Mouse (Mus musculus): ENCODE results near the gene Dcakd. TPM values are rescaled to one million over a fixed set of nuclear protein-coding genes. Genes with fewer than 3 reads are reported as not detected.

Dcakd gene
- polyA plus RNA-seq, 1 experiment from 2014 or later, result 259 TPM

- ATAC-seq (ENCODE audit: low FRiP score), result no peak
- H3K36me3 ChIP-seq (ENCODE audit: control insufficient read depth, insufficient read depth, low read length), result no peaks in the 10 kb centered on the region; the same call in 1 of the 2 replicates
Observed at GRCm38 (mm10) chr11:103004852-103005251, 23.3 kb downstream of the Dcakd start.

GRCm38 (mm10) chr11:103003210-103003609 is 24.9 kb downstream of the Dcakd start:
- H3K4me2 ChIP-seq, result no peak overlapping the region
- H3K36me3 ChIP-seq (ENCODE audit: control insufficient read depth, insufficient read depth, low read length), result peaks cover 6% of the 10 kb centered on the region
- no peak overlapping the region for H3K9ac ChIP-seq (ENCODE audit: low read length)
- H3K27me3 ChIP-seq (ENCODE audit: control insufficient read depth, insufficient read depth, low read length), result no peaks in the 10 kb centered on the region
- no peak overlapping the region for H3K27ac ChIP-seq (ENCODE audit: low read depth, low read length)
- H3K4me3 ChIP-seq (ENCODE audit: low read depth, low read length), result no peak overlapping the region
- DNase-seq (ENCODE audit: low spot score, missing footprints) (no peak), ATAC-seq (ENCODE audit: low FRiP score) (no peak)
- WGBS, result 77% methylated on average over 5 of the region's 5 CpGs
- peaks cover 7% of the 10 kb centered on the region for H3K4me1 ChIP-seq (ENCODE audit: control insufficient read depth, insufficient read depth, low read length)
- H3K9me3 ChIP-seq (ENCODE audit: control insufficient read depth, low read length), result no peaks in the 10 kb centered on the region

More at GRCm38 (mm10) chr11:103004852-103005251, 23.3 kb downstream of the Dcakd start:
- no peak overlapping the region for H3K9ac ChIP-seq (ENCODE audit: low read length)
- H3K4me3 ChIP-seq (ENCODE audit: low read depth, low read length), result no peak overlapping the region
- H3K9me3 ChIP-seq (ENCODE audit: control insufficient read depth, low read length), result no peaks in the 10 kb centered on the region
- H3K4me2 ChIP-seq, result no peak overlapping the region
- no peaks in the 10 kb centered on the region for H3K4me1 ChIP-seq (ENCODE audit: control insufficient read depth, insufficient read depth, low read length)
- no peak overlapping the region for H3K27ac ChIP-seq (ENCODE audit: low read depth, low read length)
- H3K27me3 ChIP-seq (ENCODE audit: control insufficient read depth, insufficient read depth, low read length), result no peaks in the 10 kb centered on the region
- DNase-seq (ENCODE audit: low spot score, missing footprints), result no peak
- WGBS, result 87% methylated on average over 1 of the region's 1 CpGs

- no peaks in the 10 kb centered on the region for H3K9me3 ChIP-seq (ENCODE audit: control insufficient read depth, low read length)
- no peak overlapping the region for H3K4me2 ChIP-seq
- WGBS, result 91% methylated on average over 5 of the region's 5 CpGs
- no peak overlapping the region for H3K9ac ChIP-seq (ENCODE audit: low read length)
- H3K4me1 ChIP-seq (ENCODE audit: control insufficient read depth, insufficient read depth, low read length), result peaks cover 7% of the 10 kb centered on the region
- DNase-seq (ENCODE audit: low spot score, missing footprints) (no peak), ATAC-seq (ENCODE audit: low FRiP score) (no peak)
- H3K36me3 ChIP-seq (ENCODE audit: control insufficient read depth, insufficient read depth, low read length), result peaks cover 19% of the 10 kb centered on the region
- H3K27me3 ChIP-seq (ENCODE audit: control insufficient read depth, insufficient read depth, low read length), result no peaks in the 10 kb centered on the region
- no peak overlapping the region for H3K4me3 ChIP-seq (ENCODE audit: low read depth, low read length)
- H3K27ac ChIP-seq (ENCODE audit: low read depth, low read length), result no peak overlapping the region
Observed at GRCm38 (mm10) chr11:103001063-103001462, 27.1 kb downstream of the Dcakd start.

- Histone ChIP-seq H3K4me3 (ENCODE audit: low read depth, low read length) (no peak overlapping the region), H3K27ac (ENCODE audit: low read depth, low read length) (no peak overlapping the region), H3K36me3 (ENCODE audit: control insufficient read depth, insufficient read depth, low read length) (peaks cover 21% of the 10 kb centered on the region), H3K27me3 (ENCODE audit: control insufficient read depth, insufficient read depth, low read length) (no peaks in the 10 kb centered on the region), H3K9me3 (ENCODE audit: control insufficient read depth, low read length) (no peaks in the 10 kb centered on the region), H3K4me2 (no peak overlapping the region), H3K4me1 (ENCODE audit: control insufficient read depth, insufficient read depth, low read length) (peaks cover 7% of the 10 kb centered on the region), H3K9ac (ENCODE audit: low read length) (no peak overlapping the region)
- ATAC-seq (ENCODE audit: low FRiP score) (no peak), DNase-seq (ENCODE audit: low spot score, missing footprints) (no peak)
- 90% methylated on average over 16 of the region's 16 CpGs for WGBS
Observed at GRCm38 (mm10) chr11:103000111-103000510, 28.0 kb downstream of the Dcakd start.

GRCm38 (mm10) chr11:102999317-102999970 is 28.7 kb downstream of the Dcakd start:
- 92% methylated on average over 14 of the region's 14 CpGs for WGBS
- peaks cover 25% of the 10 kb centered on the region for H3K36me3 ChIP-seq (ENCODE audit: control insufficient read depth, insufficient read depth, low read length)
- no peak for DNase-seq (ENCODE audit: low spot score, missing footprints)
- H3K9me3 ChIP-seq (ENCODE audit: control insufficient read depth, low read length), result no peaks in the 10 kb centered on the region
- peaks cover 8% of the 10 kb centered on the region for H3K4me1 ChIP-seq (ENCODE audit: control insufficient read depth, insufficient read depth, low read length)
- H3K27me3 ChIP-seq (ENCODE audit: control insufficient read depth, insufficient read depth, low read length), result no peaks in the 10 kb centered on the region
- ATAC-seq (ENCODE audit: low FRiP score), result no peak
- no peak overlapping the region for H3K9ac ChIP-seq (ENCODE audit: low read length)
- no peak overlapping the region for H3K4me2 ChIP-seq
- H3K27ac ChIP-seq (ENCODE audit: low read depth, low read length), result peak overlapping the region; percentile 27; the same call in 1 of the 2 replicates
- H3K4me3 ChIP-seq (ENCODE audit: low read depth, low read length), result no peak overlapping the region

- Histone ChIP-seq H3K4me3 (ENCODE audit: low read depth, low read length) (no peak overlapping the region), H3K36me3 (ENCODE audit: control insufficient read depth, insufficient read depth, low read length) (peaks cover 25% of the 10 kb centered on the region), H3K27ac (ENCODE audit: low read depth, low read length) (peak overlapping the region; percentile 27; the same call in 1 of the 2 replicates), H3K4me2 (no peak overlapping the region), H3K27me3 (ENCODE audit: control insufficient read depth, insufficient read depth, low read length) (no peaks in the 10 kb centered on the region), H3K9ac (ENCODE audit: low read length) (no peak overlapping the region), H3K4me1 (ENCODE audit: control insufficient read depth, insufficient read depth, low read length) (peaks cover 13% of the 10 kb centered on the region), H3K9me3 (ENCODE audit: control insufficient read depth, low read length) (no peaks in the 10 kb centered on the region)
- DNase-seq (ENCODE audit: low spot score, missing footprints) (no peak), ATAC-seq (ENCODE audit: low FRiP score) (peak; percentile 49; the same call in 1 of the 2 replicates)
- WGBS, result 72% methylated on average over 14 of the region's 14 CpGs
Observed at GRCm38 (mm10) chr11:102998577-102999316, 29.4 kb downstream of the Dcakd start.

GRCm38 (mm10) chr11:102998254-102998576 is 29.9 kb downstream of the Dcakd start:
- Histone ChIP-seq H3K36me3 (ENCODE audit: control insufficient read depth, insufficient read depth, low read length) (peaks cover 25% of the 10 kb centered on the region), H3K4me1 (ENCODE audit: control insufficient read depth, insufficient read depth, low read length) (peaks cover 17% of the 10 kb centered on the region), H3K27ac (ENCODE audit: low read depth, low read length) (peak overlapping the region; percentile 5; the same call in 1 of the 2 replicates)

GRCm38 (mm10) chr11:102996991-102997770 is 31.0 kb downstream of the Dcakd start:
- peaks cover 17% of the 10 kb centered on the region for H3K4me1 ChIP-seq (ENCODE audit: control insufficient read depth, insufficient read depth, low read length)

More at GRCm38 (mm10) chr11:102998254-102998576, 29.9 kb downstream of the Dcakd start:
- ATAC-seq (ENCODE audit: low FRiP score) (no peak; the same call in 1 of the 2 replicates), DNase-seq (ENCODE audit: low spot score, missing footprints) (no peak)
- no peak overlapping the region for H3K4me3 ChIP-seq (ENCODE audit: low read depth, low read length)
- 93% methylated on average over 7 of the region's 7 CpGs for WGBS
- H3K9me3 ChIP-seq (ENCODE audit: control insufficient read depth, low read length), result no peaks in the 10 kb centered on the region
- no peak overlapping the region for H3K4me2 ChIP-seq
- H3K27me3 ChIP-seq (ENCODE audit: control insufficient read depth, insufficient read depth, low read length), result no peaks in the 10 kb centered on the region
- H3K9ac ChIP-seq (ENCODE audit: low read length), result no peak overlapping the region

More at GRCm38 (mm10) chr11:102996991-102997770, 31.0 kb downstream of the Dcakd start:
- no peak overlapping the region for H3K4me3 ChIP-seq (ENCODE audit: low read depth, low read length)
- peaks cover 25% of the 10 kb centered on the region for H3K36me3 ChIP-seq (ENCODE audit: control insufficient read depth, insufficient read depth, low read length)
- DNase-seq (ENCODE audit: low spot score, missing footprints) (no peak), ATAC-seq (ENCODE audit: low FRiP score) (no peak)
- H3K27ac ChIP-seq (ENCODE audit: low read depth, low read length), result no peak overlapping the region
- WGBS, result 95% methylated on average over 12 of the region's 12 CpGs
- 0 out of 2 replicates have a peak, but pooled peaks cover 3% of the 10 kb centered on the region for H3K27me3 ChIP-seq (ENCODE audit: control insufficient read depth, insufficient read depth, low read length)
- no peak overlapping the region for H3K9ac ChIP-seq (ENCODE audit: low read length)
- no peaks in the 10 kb centered on the region for H3K9me3 ChIP-seq (ENCODE audit: control insufficient read depth, low read length)
- H3K4me2 ChIP-seq, result no peak overlapping the region
